Mouse (Mus musculus) embryonic facial prominence, embryonic 14.5 days (tissue): ENCODE results near the gene Atg10. TPM values are rescaled to one million over a fixed set of nuclear protein-coding genes. Genes with fewer than 3 reads are reported as not detected.

Experiments
- ATAC-seq: fragments of 200-750 bp; cut with Nextera tagmentation; 2 replicates; pipeline ENCODE4 v1.8.0; 2017; ENCODE audit warnings: low read depth, moderate number of reproducible peaks, moderate TSS enrichment
- DNase-seq: peaks from one replicate; pipeline ENCODE4 v3.0.0-alpha.2; 2015; ENCODE audit warnings: low spot score
- H3K27ac ChIP-seq: fragments of 300-500 bp; sonication (generic); replicated peaks from 2 replicates; pipeline ENCODE4 v1.5.1; 2014; ENCODE audit warnings: low read depth, mild to moderate bottlenecking, low read length, moderate library complexity
- H3K27me3 ChIP-seq: fragments of 300-500 bp; sonication (generic); replicated peaks from 2 replicates; pipeline ENCODE4 v1.6.1; 2014; ENCODE audit warnings: low read length; ENCODE audit not compliant: control insufficient read depth, insufficient read depth
- H3K36me3 ChIP-seq: fragments of 300-500 bp; sonication (generic); 2 replicates; pipeline ENCODE4 v1.6.1; 2014; ENCODE audit warnings: low read length, mixed read lengths; ENCODE audit not compliant: control insufficient read depth, insufficient read depth
- H3K4me1 ChIP-seq: fragments of 300-500 bp; sonication (generic); 2 replicates; pipeline ENCODE4 v1.6.1; 2014; ENCODE audit warnings: antibody characterized with exemption, low read length; ENCODE audit not compliant: control insufficient read depth, insufficient read depth
- H3K4me2 ChIP-seq: fragments of 300-500 bp; sonication (generic); 2 replicates; pipeline ENCODE4 v1.6.1; 2014; ENCODE audit warnings: low read depth, mild to moderate bottlenecking, low read length, moderate library complexity, mixed read lengths
- H3K4me3 ChIP-seq: fragments of 300-500 bp; sonication (generic); 2 replicates; pipeline ENCODE4 v1.5.1; 2014; ENCODE audit warnings: low read depth, mild to moderate bottlenecking, low read length
- H3K9ac ChIP-seq: fragments of 300-500 bp; sonication (generic); 2 replicates; pipeline ENCODE4 v1.6.1; 2014; ENCODE audit warnings: low read depth, mild to moderate bottlenecking, low read length, moderate library complexity, mixed read lengths
- H3K9me3 ChIP-seq: fragments of 300-500 bp; sonication (generic); 2 replicates; pipeline ENCODE4 v1.6.1; 2016; ENCODE audit warnings: low read length; ENCODE audit not compliant: control insufficient read depth
- WGBS: fragments of 180-500 bp; shearing (Covaris S2); extraction: QIAGEN DNeasy Blood & Tissue Kit; methylation state at CpG from one replicate; pipeline ENCODE4 v1.1.7; 2014; 5-methylcytosine and 5-hydroxymethylcytosine counted together
- polyA plus RNA-seq: library from polyadenylated mRNA; unstranded; fragments of >200 nt; fragmentation: Nextera tagmentation; extraction: Ambion mirVana; gene quantifications from 2 replicates; pipeline ENCODE4 v1.2.1, GENCODE M21; 2014

Atg10 gene
- polyA plus RNA-seq, 1 experiment from 2014 or later = 14.5 TPM

GRCm38 (mm10) chr13:91168486-91168885 lies 55.3 kb downstream of the Atg10 start:
- no peaks in the 10 kb centered on the region for H3K9me3 ChIP-seq
- 53% methylated on average over 4 of the region's 4 CpGs for WGBS
- no peaks in the 10 kb centered on the region for H3K36me3 ChIP-seq
- H3K4me1 ChIP-seq = peaks cover 13% of the 10 kb centered on the region; the same call in 1 of the 2 replicates
- no peak overlapping the region for H3K27ac ChIP-seq
- H3K27me3 ChIP-seq = no peaks in the 10 kb centered on the region
- no peak overlapping the region for H3K4me3 ChIP-seq
- no peak for DNase-seq
- no peak overlapping the region for H3K9ac ChIP-seq
- no peak overlapping the region for H3K4me2 ChIP-seq
- ATAC-seq = no peak

GRCm38 (mm10) chr13:91167561-91167960 lies 56.2 kb downstream of the Atg10 start:
- Histone ChIP-seq H3K27me3 (no peaks in the 10 kb centered on the region), H3K36me3 (no peaks in the 10 kb centered on the region), H3K4me3 (no peak overlapping the region), H3K4me1 (peaks cover 13% of the 10 kb centered on the region; the same call in 1 of the 2 replicates), H3K9me3 (no peaks in the 10 kb centered on the region), H3K4me2 (no peak overlapping the region), H3K27ac (no peak overlapping the region), H3K9ac (no peak overlapping the region)
- no peak for DNase-seq
- WGBS = 84% methylated on average over 5 of the region's 5 CpGs
- ATAC-seq = no peak

GRCm38 (mm10) chr13:91166286-91166685 lies 57.5 kb downstream of the Atg10 start:
- Histone ChIP-seq H3K4me1 (peaks cover 13% of the 10 kb centered on the region; the same call in 1 of the 2 replicates), H3K4me2 (0 out of 2 replicates have a peak overlapping the region, but pooled peaks have one; percentile 11), H3K4me3 (no peak overlapping the region), H3K36me3 (no peaks in the 10 kb centered on the region), H3K9me3 (no peaks in the 10 kb centered on the region), H3K27ac (0 out of 2 replicates have a peak overlapping the region, but pooled peaks have one; percentile 54), H3K9ac (no peak overlapping the region), H3K27me3 (no peaks in the 10 kb centered on the region)
- DNase-seq (no peak), ATAC-seq (no peak)
- WGBS = 76% methylated on average over 7 of the region's 7 CpGs

- H3K27me3 ChIP-seq = no peaks in the 10 kb centered on the region
- H3K27ac ChIP-seq = peak overlapping the region; percentile 54
- no peak overlapping the region for H3K4me2 ChIP-seq
- WGBS = 61% methylated on average over 6 of the region's 6 CpGs
- H3K4me1 ChIP-seq = peaks cover 13% of the 10 kb centered on the region; the same call in 1 of the 2 replicates
- no peaks in the 10 kb centered on the region for H3K36me3 ChIP-seq
- ATAC-seq = peak; percentile 81
- DNase-seq = peak; percentile 82
- H3K9ac ChIP-seq = no peak overlapping the region
- H3K4me3 ChIP-seq = no peak overlapping the region
- H3K9me3 ChIP-seq = no peaks in the 10 kb centered on the region
Observed at GRCm38 (mm10) chr13:91165200-91165599, 58.6 kb downstream of the Atg10 start.

GRCm38 (mm10) chr13:91163292-91163691 lies 60.5 kb downstream of the Atg10 start:
- 59% methylated on average over 4 of the region's 4 CpGs for WGBS
- Histone ChIP-seq H3K4me2 (no peak overlapping the region), H3K4me3 (no peak overlapping the region), H3K4me1 (peaks cover 13% of the 10 kb centered on the region; the same call in 1 of the 2 replicates), H3K27ac (no peak overlapping the region), H3K9me3 (no peaks in the 10 kb centered on the region), H3K27me3 (no peaks in the 10 kb centered on the region), H3K36me3 (no peaks in the 10 kb centered on the region), H3K9ac (no peak overlapping the region)
- ATAC-seq = no peak
- DNase-seq = no peak

GRCm38 (mm10) chr13:91162452-91162851 lies 61.3 kb downstream of the Atg10 start:
- H3K4me3 ChIP-seq = no peak overlapping the region
- WGBS = 31% methylated on average over 5 of the region's 5 CpGs
- no peak overlapping the region for H3K4me2 ChIP-seq
- no peaks in the 10 kb centered on the region for H3K27me3 ChIP-seq
- no peaks in the 10 kb centered on the region for H3K36me3 ChIP-seq
- DNase-seq = peak; percentile 10
- no peak overlapping the region for H3K9ac ChIP-seq
- ATAC-seq = no peak
- H3K4me1 ChIP-seq = peaks cover 13% of the 10 kb centered on the region; the same call in 1 of the 2 replicates
- H3K27ac ChIP-seq = no peak overlapping the region
- no peaks in the 10 kb centered on the region for H3K9me3 ChIP-seq

GRCm38 (mm10) chr13:91160616-91161015 lies 63.2 kb downstream of the Atg10 start:
- Histone ChIP-seq H3K27me3 (no peaks in the 10 kb centered on the region), H3K36me3 (no peaks in the 10 kb centered on the region), H3K4me1 (peaks cover 8% of the 10 kb centered on the region; the same call in 1 of the 2 replicates), H3K4me3 (no peak overlapping the region), H3K4me2 (no peak overlapping the region), H3K9me3 (no peaks in the 10 kb centered on the region), H3K27ac (no peak overlapping the region), H3K9ac (no peak overlapping the region)
- no peak for ATAC-seq
- WGBS = 87% methylated on average over 3 of the region's 3 CpGs
- DNase-seq = no peak

- no peaks in the 10 kb centered on the region for H3K9me3 ChIP-seq
- H3K27me3 ChIP-seq = no peaks in the 10 kb centered on the region
- DNase-seq = no peak
- no peak overlapping the region for H3K4me3 ChIP-seq
- H3K4me2 ChIP-seq = no peak overlapping the region
- no peak overlapping the region for H3K27ac ChIP-seq
- no peak for ATAC-seq
- H3K4me1 ChIP-seq = peaks cover 4% of the 10 kb centered on the region; the same call in 1 of the 2 replicates
- no peak overlapping the region for H3K9ac ChIP-seq
- WGBS = 57% methylated on average over 2 of the region's 2 CpGs
- no peaks in the 10 kb centered on the region for H3K36me3 ChIP-seq
Observed at GRCm38 (mm10) chr13:91159881-91160280, 63.9 kb downstream of the Atg10 start.

- H3K27me3 ChIP-seq = no peaks in the 10 kb centered on the region
- H3K4me2 ChIP-seq = no peak overlapping the region
- DNase-seq (no peak), ATAC-seq (no peak)
- H3K9ac ChIP-seq = no peak overlapping the region
- no peak overlapping the region for H3K27ac ChIP-seq
- no peak overlapping the region for H3K4me3 ChIP-seq
- WGBS = 91% methylated on average over 4 of the region's 4 CpGs
- H3K36me3 ChIP-seq = no peaks in the 10 kb centered on the region
- no peaks in the 10 kb centered on the region for H3K9me3 ChIP-seq
- H3K4me1 ChIP-seq = no peaks in the 10 kb centered on the region
Observed at GRCm38 (mm10) chr13:91157941-91158340, 65.8 kb downstream of the Atg10 start.
